Mouse (Mus musculus) midbrain, embryonic 13.5 days (tissue): ENCODE results near the gene Slc22a17. TPM values are rescaled to one million over a fixed set of nuclear protein-coding genes. Genes with fewer than 3 reads are reported as not detected.
"Not testable (repeated sequence)": the region's sequence is repeated elsewhere in the genome, so short reads cannot be mapped to it uniquely, and the experiment has no call there.

ENCODE experiments used
- ATAC-seq: fragments of 200-750 bp; cut with Nextera tagmentation; 2 replicates; pipeline ENCODE4 v1.8.0; 2017; ENCODE audit warnings: mild to moderate bottlenecking, moderate TSS enrichment, moderate library complexity
- H3K27ac ChIP-seq: fragments of 300-500 bp; sonication (generic); 2 replicates; pipeline ENCODE4 v1.5.1; 2015; ENCODE audit warnings: inconsistent platforms, mild to moderate bottlenecking, moderate library complexity
- H3K27me3 ChIP-seq: fragments of 300-500 bp; sonication (generic); 2 replicates; pipeline ENCODE4 v1.6.1; 2015; ENCODE audit warnings: mild to moderate bottlenecking, inconsistent platforms
- H3K36me3 ChIP-seq: fragments of 300-500 bp; sonication (generic); 2 replicates; pipeline ENCODE4 v1.6.1; 2015; ENCODE audit warnings: mild to moderate bottlenecking, inconsistent platforms
- H3K4me1 ChIP-seq: fragments of 300-500 bp; sonication (generic); replicated peaks from 2 replicates; pipeline ENCODE4 v1.6.1; 2015; ENCODE audit warnings: inconsistent platforms
- H3K4me2 ChIP-seq: fragments of 300-500 bp; sonication (generic); replicated peaks from 2 replicates; pipeline ENCODE4 v1.6.1; 2015; ENCODE audit warnings: moderate library complexity, mild to moderate bottlenecking, inconsistent platforms
- H3K4me3 ChIP-seq: fragments of 300-500 bp; sonication (generic); replicated peaks from 2 replicates; pipeline ENCODE4 v1.5.1; 2015; ENCODE audit warnings: mild to moderate bottlenecking, inconsistent platforms
- H3K9ac ChIP-seq: fragments of 300-500 bp; sonication (generic); replicated peaks from 2 replicates; pipeline ENCODE4 v1.6.1; 2015; ENCODE audit warnings: mild to moderate bottlenecking, inconsistent platforms
- H3K9me3 ChIP-seq: fragments of 300-500 bp; sonication (generic); 2 replicates; pipeline ENCODE4 v1.6.1; 2016; ENCODE audit warnings: mild to moderate bottlenecking, inconsistent platforms
- WGBS: fragments of 180-500 bp; shearing (Covaris S2); methylation state at CpG from one replicate; pipeline ENCODE4 v1.1.7; 2015; 5-methylcytosine and 5-hydroxymethylcytosine counted together
- polyA plus RNA-seq: library from polyadenylated mRNA; unstranded; fragments of >200 nt; fragmentation: Nextera tagmentation; extraction: Ambion mirVana; gene quantifications from 2 replicates; pipeline ENCODE4 v1.2.1, GENCODE M21; 2015

Slc22a17 gene
- 119 and 158 TPM in 2 replicates for polyA plus RNA-seq

DNA sequence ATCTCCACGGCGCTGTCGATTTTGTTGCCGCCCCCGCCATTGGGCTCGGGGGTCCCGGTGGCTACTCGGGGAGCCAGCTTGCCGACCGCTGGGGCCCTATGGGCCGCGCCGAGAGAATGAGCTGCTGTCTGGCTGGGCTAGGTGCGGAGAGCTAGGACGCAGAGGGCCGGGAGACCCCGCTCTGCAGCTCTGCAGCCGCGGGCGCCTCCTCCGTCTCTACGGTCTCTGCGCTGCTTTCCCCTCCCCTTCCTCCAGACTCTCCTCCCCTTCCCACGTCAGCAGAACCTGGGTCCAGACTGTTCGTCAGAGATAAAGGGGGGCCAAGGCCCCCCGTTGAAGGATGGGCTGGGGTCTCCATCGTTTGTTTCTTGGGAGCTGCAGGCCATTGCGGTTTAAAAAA lies at the start of gene Slc22a17:
Gene Slc22a17 (minus strand): TSS at position 247 of the 400 bp plus-strand sequence.
- peak; percentile 98 for ATAC-seq
- H3K36me3 ChIP-seq = peaks cover 51% of the 10 kb centered on the region
- no peaks in the 10 kb centered on the region for H3K9me3 ChIP-seq
- no peaks in the 10 kb centered on the region for H3K27me3 ChIP-seq
- WGBS = under 1% methylated on average over 28 of the region's 28 CpGs
- H3K27ac ChIP-seq = peak within 1 kb of the TSS; percentile 90
- peak within 1 kb of the TSS; percentile 92 for H3K4me2 ChIP-seq
- H3K4me1 ChIP-seq = peaks cover 48% of the 10 kb centered on the region
- peak within 1 kb of the TSS; percentile 79 for H3K4me3 ChIP-seq
- peak within 1 kb of the TSS; percentile 97 for H3K9ac ChIP-seq

DNA sequence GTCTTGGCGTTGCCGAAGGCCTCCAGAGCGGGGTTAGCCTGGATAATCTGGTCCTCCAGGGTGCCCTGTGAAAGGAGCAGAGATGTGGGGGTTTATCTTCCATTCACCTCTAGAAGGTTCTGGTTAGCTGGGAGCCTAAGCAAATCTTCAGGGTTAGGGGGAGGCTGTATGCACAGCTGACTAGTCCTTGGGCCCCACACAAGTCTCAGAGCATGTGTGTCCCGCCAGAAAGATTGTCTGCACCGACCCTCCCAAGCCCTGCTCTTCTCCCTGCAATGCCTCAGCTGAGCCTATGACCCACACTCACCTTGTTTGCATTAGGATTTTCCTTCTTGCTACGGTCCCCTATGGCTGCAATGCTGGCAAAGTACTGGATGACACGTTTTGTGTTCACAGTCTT lies 49.8 kb upstream of the Slc22a17 start:
- WGBS = 85% methylated on average over 7 of the region's 7 CpGs
- no peaks in the 10 kb centered on the region for H3K27me3 ChIP-seq
- no peaks in the 10 kb centered on the region for H3K9me3 ChIP-seq
- no peak overlapping the region for H3K27ac ChIP-seq
- H3K36me3 ChIP-seq = no peaks in the 10 kb centered on the region
- H3K9ac ChIP-seq = no peak overlapping the region
- H3K4me3 ChIP-seq = no peak overlapping the region
- H3K4me1 ChIP-seq = no peaks in the 10 kb centered on the region
- ATAC-seq = no peak
- H3K4me2 ChIP-seq = no peak overlapping the region

DNA sequence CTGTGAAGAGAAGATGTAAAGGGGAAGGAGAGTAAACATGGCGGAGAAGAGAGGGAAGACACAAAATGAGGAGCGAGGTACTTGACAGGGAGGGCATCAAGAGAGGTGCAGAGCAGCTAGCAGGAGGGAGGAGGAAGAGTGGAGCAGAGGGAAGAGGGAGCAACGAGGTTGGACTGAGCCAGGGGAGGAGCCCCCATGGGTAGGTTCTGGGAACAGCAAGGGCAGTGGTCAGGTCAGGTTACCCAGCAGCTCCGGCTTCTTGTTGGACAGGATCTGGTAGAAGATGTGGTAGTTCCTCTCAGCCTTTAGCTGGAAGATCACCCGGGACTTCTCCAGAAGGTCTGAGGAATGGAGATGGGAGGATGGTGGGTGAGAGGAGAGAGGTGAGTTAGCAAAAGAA lies 48.6 kb upstream of the Slc22a17 start:
- no peak for ATAC-seq
- H3K9ac ChIP-seq = no peak overlapping the region
- H3K27ac ChIP-seq = no peak overlapping the region
- no peaks in the 10 kb centered on the region for H3K36me3 ChIP-seq
- no peak overlapping the region for H3K4me2 ChIP-seq
- H3K27me3 ChIP-seq = no peaks in the 10 kb centered on the region
- H3K4me3 ChIP-seq = no peak overlapping the region
- no peaks in the 10 kb centered on the region for H3K9me3 ChIP-seq
- H3K4me1 ChIP-seq = no peaks in the 10 kb centered on the region
- WGBS = 86% methylated on average over 5 of the region's 5 CpGs

- Histone ChIP-seq H3K4me3 (no peak overlapping the region), H3K27ac (no peak overlapping the region), H3K4me1 (no peaks in the 10 kb centered on the region), H3K4me2 (no peak overlapping the region), H3K9me3 (no peaks in the 10 kb centered on the region), H3K9ac (no peak overlapping the region), H3K36me3 (no peaks in the 10 kb centered on the region), H3K27me3 (no peaks in the 10 kb centered on the region)
- ATAC-seq = no peak
- 61% methylated on average over 10 of the region's 10 CpGs for WGBS
These were observed 47.8 kb upstream of the Slc22a17 start for GRCm38 (mm10) chr14:54960769-54961168.

- not testable (repeated sequence) for H3K27ac ChIP-seq, H3K9ac ChIP-seq, H3K27me3 ChIP-seq, H3K4me2 ChIP-seq, H3K9me3 ChIP-seq, H3K4me3 ChIP-seq, H3K36me3 ChIP-seq, ATAC-seq, H3K4me1 ChIP-seq
- WGBS = 92% methylated on average over 12 of the region's 12 CpGs
These were observed 47.1 kb upstream of the Slc22a17 start for GRCm38 (mm10) chr14:54959853-54960613.

DNA sequence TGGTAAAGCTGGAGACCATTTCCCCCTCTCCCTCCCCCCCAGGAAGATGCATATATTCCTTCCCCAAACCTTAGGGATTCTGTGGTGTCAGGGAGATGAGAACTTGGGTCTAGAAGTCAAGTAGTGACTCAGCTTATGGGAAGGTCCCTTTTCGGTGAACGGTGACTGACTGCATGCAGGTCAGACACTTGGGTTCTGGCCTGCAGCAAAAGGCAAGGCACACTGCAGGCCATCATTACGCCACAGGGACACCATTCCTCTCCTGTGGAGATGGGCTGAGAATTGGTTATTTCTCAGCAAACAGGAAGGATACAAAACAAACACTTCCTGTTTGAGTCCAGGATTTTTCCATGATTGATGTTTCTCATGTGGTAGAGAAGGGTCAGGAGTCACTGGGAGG lies 46.3 kb upstream of the Slc22a17 start:
- H3K27ac ChIP-seq = no peak overlapping the region
- no peak overlapping the region for H3K4me3 ChIP-seq
- WGBS = 95% methylated on average over 3 of the region's 3 CpGs
- no peaks in the 10 kb centered on the region for H3K36me3 ChIP-seq
- no peaks in the 10 kb centered on the region for H3K27me3 ChIP-seq
- no peak overlapping the region for H3K9ac ChIP-seq
- H3K4me2 ChIP-seq = no peak overlapping the region
- H3K9me3 ChIP-seq = no peaks in the 10 kb centered on the region
- no peak for ATAC-seq
- H3K4me1 ChIP-seq = no peaks in the 10 kb centered on the region

DNA sequence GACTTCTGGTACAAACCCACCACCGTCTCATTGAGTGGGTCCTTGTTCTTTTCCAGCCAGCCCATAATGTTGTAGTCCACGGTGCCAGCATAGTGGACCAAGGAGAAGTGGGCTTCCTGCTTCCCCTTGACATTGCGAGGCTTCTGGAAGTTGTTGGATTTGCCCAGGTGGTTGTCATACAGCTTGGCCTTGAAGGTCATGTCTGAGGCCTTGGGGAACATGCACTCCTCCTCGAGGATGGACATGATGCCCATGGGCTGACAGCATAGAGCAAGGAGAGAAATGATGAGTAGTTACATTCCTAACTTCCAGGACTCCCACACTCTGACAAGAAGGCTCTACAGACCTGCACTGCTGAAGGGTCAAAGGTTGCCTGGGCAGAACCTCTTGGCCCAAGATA lies 45.6 kb upstream of the Slc22a17 start:
- Histone ChIP-seq H3K27ac (no peak overlapping the region), H3K36me3 (no peaks in the 10 kb centered on the region), H3K4me3 (no peak overlapping the region), H3K9me3 (no peaks in the 10 kb centered on the region), H3K4me2 (no peak overlapping the region), H3K9ac (no peak overlapping the region), H3K4me1 (no peaks in the 10 kb centered on the region), H3K27me3 (no peaks in the 10 kb centered on the region)
- no peak for ATAC-seq
- 78% methylated on average over 4 of the region's 4 CpGs for WGBS

GRCm38 (mm10) chr14:54956533-54956932 lies 43.6 kb upstream of the Slc22a17 start:
- H3K4me1 ChIP-seq = no peaks in the 10 kb centered on the region
- H3K27me3 ChIP-seq = no peaks in the 10 kb centered on the region
- H3K4me2 ChIP-seq = no peak overlapping the region
- no peak overlapping the region for H3K4me3 ChIP-seq
- no peak overlapping the region for H3K9ac ChIP-seq
- H3K9me3 ChIP-seq = no peaks in the 10 kb centered on the region
- WGBS = 87% methylated on average over 9 of the region's 9 CpGs
- no peak for ATAC-seq
- H3K36me3 ChIP-seq = no peaks in the 10 kb centered on the region
- H3K27ac ChIP-seq = no peak overlapping the region

- H3K9ac ChIP-seq = no peak overlapping the region
- no peaks in the 10 kb centered on the region for H3K4me1 ChIP-seq
- no peak overlapping the region for H3K4me2 ChIP-seq
- no peaks in the 10 kb centered on the region for H3K9me3 ChIP-seq
- no peak overlapping the region for H3K4me3 ChIP-seq
- no peak overlapping the region for H3K27ac ChIP-seq
- WGBS = 92% methylated on average over 3 of the region's 3 CpGs
- H3K27me3 ChIP-seq = no peaks in the 10 kb centered on the region
- no peak for ATAC-seq
- H3K36me3 ChIP-seq = no peaks in the 10 kb centered on the region
These were observed 42.5 kb upstream of the Slc22a17 start for GRCm38 (mm10) chr14:54955481-54955880.

GRCm38 (mm10) chr14:54954474-54954873 lies 41.5 kb upstream of the Slc22a17 start:
- H3K4me1 ChIP-seq = no peaks in the 10 kb centered on the region
- no peak overlapping the region for H3K9ac ChIP-seq
- no peak overlapping the region for H3K4me3 ChIP-seq
- no peaks in the 10 kb centered on the region for H3K36me3 ChIP-seq
- no peaks in the 10 kb centered on the region for H3K9me3 ChIP-seq
- ATAC-seq = no peak
- WGBS = 72% methylated on average over 3 of the region's 3 CpGs
- H3K27ac ChIP-seq = no peak overlapping the region
- H3K4me2 ChIP-seq = no peak overlapping the region
- H3K27me3 ChIP-seq = no peaks in the 10 kb centered on the region

DNA sequence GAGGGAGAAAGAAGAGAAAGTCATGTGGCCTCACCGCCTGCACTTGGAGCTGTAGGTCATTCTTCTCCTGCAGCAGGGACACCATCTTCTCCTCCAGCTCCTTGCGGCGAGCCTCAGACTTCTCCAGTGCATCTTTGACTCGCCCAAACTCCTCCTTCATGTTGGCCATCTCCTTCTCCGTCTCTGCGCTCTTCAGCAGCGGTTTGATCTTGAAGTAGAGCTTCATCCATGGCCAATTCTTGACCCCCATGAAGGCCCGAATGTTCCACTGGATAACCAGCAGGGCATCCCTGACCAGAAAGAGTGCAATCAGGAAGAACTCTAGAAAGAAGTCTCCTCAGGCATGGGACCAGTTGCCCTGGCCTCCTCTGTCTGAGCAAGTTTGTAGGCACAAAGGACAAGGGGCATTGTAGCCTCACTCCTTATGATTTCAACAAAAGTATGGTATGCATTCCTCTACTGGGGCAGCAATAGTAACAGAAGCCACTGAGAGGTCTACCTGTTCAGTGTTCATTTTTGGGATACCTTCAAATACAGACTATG lies 40.8 kb upstream of the Slc22a17 start:
- no peak overlapping the region for H3K27ac ChIP-seq
- no peak overlapping the region for H3K9ac ChIP-seq
- no peak overlapping the region for H3K4me3 ChIP-seq
- H3K9me3 ChIP-seq = no peaks in the 10 kb centered on the region
- no peaks in the 10 kb centered on the region for H3K36me3 ChIP-seq
- no peak for ATAC-seq
- 91% methylated on average over 8 of the region's 8 CpGs for WGBS
- H3K4me2 ChIP-seq = no peak overlapping the region
- no peaks in the 10 kb centered on the region for H3K27me3 ChIP-seq
- H3K4me1 ChIP-seq = no peaks in the 10 kb centered on the region

GRCm38 (mm10) chr14:54951587-54951986 lies 38.7 kb upstream of the Slc22a17 start:
- no peaks in the 10 kb centered on the region for H3K27me3 ChIP-seq
- no peak overlapping the region for H3K4me2 ChIP-seq
- H3K4me1 ChIP-seq = no peaks in the 10 kb centered on the region
- H3K27ac ChIP-seq = no peak overlapping the region
- no peaks in the 10 kb centered on the region for H3K36me3 ChIP-seq
- no peak overlapping the region for H3K9ac ChIP-seq
- H3K4me3 ChIP-seq = no peak overlapping the region
- H3K9me3 ChIP-seq = no peaks in the 10 kb centered on the region
- ATAC-seq = no peak
- WGBS = 89% methylated on average over 6 of the region's 6 CpGs

- Histone ChIP-seq H3K36me3 (no peaks in the 10 kb centered on the region), H3K4me1 (no peaks in the 10 kb centered on the region), H3K9ac (no peak overlapping the region), H3K4me2 (no peak overlapping the region), H3K27ac (no peak overlapping the region), H3K4me3 (no peak overlapping the region), H3K27me3 (no peaks in the 10 kb centered on the region), H3K9me3 (no peaks in the 10 kb centered on the region)
- WGBS = 66% methylated on average over 12 of the region's 12 CpGs
- ATAC-seq = no peak
These were observed 37.6 kb upstream of the Slc22a17 start for GRCm38 (mm10) chr14:54950493-54950892.
